Mouse (Mus musculus) splenic B cell, adult 2 months (primary cell): ENCODE measurements around the gene Mkrn2.

Source experiments
- DNase-seq: peaks from one replicate; pipeline ENCODE4 v3.0.0-alpha.2; 2011; ENCODE audit warnings: low read depth, low spot score
- H3K27me3 ChIP-seq: 2 replicates; pipeline ENCODE4 v1.6.1; 2012; ENCODE audit warnings: mild to moderate bottlenecking, low read length, moderate library complexity, mixed read lengths; ENCODE audit not compliant: control insufficient read depth, poor library complexity, insufficient read depth, severe bottlenecking
- H3K36me3 ChIP-seq: 2 replicates; pipeline ENCODE4 v1.6.1; 2012; ENCODE audit warnings: mild to moderate bottlenecking, low read length, moderate library complexity, mixed read lengths; ENCODE audit not compliant: control insufficient read depth, poor library complexity, insufficient read depth, severe bottlenecking

Mkrn2 gene

DNA sequence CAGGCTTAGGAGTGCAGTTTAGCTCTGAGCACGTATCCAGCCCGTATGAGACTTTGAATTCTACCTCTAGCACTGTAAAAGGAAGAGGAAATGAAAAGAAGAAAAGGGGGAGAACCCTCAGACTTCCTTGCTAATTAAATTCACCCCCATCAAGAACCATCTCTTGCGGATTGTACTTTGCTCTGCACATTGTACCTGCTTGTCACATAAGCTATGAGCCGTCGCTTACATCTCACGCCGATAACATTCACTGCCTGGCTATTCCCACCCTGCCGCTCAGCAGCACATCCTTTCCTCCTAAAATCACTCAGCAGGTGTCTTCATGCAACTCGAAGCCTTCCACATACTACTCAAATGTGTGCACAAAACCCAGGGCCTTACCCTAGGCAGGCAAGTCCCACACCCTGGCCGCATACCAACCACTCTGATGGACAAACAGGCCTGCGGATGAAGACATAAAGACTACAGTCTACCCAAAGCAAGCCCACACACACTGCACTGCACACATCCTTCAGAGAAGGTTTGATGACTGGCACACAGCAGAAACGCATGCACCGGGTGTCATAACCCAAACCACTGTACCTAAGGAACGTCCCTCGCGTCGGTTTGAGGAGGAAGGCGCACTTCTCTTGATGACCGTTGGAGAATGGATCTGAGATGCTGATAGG is 9.9 kb upstream of the Mkrn2 start:
- DNase-seq: no peak
- no peaks in the 10 kb centered on the region for H3K27me3 ChIP-seq
- H3K36me3 ChIP-seq: no peaks in the 10 kb centered on the region

DNA sequence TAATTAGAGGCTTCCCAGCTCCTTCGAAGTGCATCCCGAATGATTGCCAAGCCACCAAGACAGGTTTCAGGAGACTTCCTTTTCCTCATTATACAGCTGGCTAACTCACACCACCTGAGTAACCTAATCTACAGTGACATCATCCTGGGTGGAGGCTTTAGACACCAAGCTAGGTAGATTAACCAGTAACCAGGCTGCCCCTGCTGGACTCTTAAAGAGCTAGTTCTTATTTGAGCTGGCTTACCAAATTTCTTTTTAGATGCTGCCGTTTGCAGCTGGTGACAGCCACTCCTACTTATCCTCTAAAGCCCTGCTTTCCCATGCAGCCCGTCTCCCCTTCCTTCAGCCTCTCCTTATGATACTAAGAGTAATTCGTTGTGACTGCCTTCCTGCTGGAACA is 9.2 kb upstream of the Mkrn2 start, which contains the start of gene Mkrn2os:
Gene Mkrn2os, minus strand, starts transcription at position 119 of the 400 bp plus-strand sequence.
- no peaks in the 10 kb centered on the region for H3K27me3 ChIP-seq
- no peak for DNase-seq
- H3K36me3 ChIP-seq: no peaks in the 10 kb centered on the region

DNA sequence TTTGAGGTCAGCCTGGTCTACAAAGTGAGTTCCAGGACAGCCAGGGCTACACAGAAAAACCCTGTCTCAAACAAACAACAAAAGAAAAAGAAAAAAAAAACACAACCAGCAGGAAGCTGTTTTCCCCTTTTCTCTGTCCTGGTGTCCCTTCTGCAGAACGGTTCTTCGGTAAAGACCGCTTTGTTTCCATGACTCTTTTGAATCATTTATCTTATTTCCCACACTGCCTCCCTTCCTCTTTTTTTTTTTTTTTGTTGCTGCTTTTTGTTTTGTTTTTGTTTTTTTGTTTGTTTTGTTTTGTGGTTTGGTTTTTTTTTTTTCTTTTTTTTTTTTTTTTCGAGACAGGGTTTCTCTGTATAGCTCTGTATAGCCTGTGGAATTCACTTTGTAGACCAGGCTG is 8.4 kb upstream of the Mkrn2 start:
- Histone ChIP-seq H3K36me3 (no peaks in the 10 kb centered on the region), H3K27me3 (no peaks in the 10 kb centered on the region)
- DNase-seq: no peak

DNA sequence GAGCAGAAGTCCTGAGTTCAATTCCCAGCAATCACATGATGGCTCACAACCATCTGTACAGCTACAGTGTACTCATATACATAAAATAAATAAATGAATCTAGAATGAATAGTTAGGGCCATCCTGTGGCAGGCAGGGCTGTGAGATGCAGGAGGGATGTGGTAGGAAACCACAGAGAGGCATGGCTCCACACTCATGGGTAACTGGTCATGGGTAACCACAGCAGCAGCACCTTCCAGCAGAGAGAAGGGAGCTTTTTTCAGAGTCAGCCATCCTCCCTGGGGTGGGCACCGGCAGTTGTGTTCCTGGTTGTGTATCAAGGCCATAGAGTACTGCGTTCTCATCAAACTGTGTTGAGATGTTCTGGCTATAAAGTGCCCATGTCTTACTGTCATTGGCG is 7.2 kb upstream of the Mkrn2 start:
- Histone ChIP-seq H3K36me3 (no peaks in the 10 kb centered on the region), H3K27me3 (no peaks in the 10 kb centered on the region)
- DNase-seq: peak; percentile 42

DNA sequence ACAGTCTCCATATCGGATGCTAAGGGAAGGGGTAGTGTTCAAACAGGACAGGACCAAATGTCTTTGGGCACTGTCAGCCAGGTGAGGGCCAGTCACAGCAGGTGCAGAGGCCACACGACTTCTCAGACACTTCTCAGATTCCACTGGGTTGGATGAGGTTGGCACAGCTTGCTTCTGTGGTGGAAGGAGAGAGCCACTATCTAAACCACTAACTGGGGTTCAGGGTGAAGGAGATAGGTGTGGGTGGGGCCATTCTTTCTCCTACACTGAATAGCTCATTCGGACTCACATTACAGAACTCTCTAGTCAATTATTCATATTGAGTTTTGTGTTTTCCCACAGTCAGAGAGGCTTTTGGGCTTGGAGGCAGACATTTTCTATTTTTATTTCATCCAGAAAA is 6.0 kb upstream of the Mkrn2 start:
- no peaks in the 10 kb centered on the region for H3K36me3 ChIP-seq
- H3K27me3 ChIP-seq: no peaks in the 10 kb centered on the region
- DNase-seq: no peak

DNA sequence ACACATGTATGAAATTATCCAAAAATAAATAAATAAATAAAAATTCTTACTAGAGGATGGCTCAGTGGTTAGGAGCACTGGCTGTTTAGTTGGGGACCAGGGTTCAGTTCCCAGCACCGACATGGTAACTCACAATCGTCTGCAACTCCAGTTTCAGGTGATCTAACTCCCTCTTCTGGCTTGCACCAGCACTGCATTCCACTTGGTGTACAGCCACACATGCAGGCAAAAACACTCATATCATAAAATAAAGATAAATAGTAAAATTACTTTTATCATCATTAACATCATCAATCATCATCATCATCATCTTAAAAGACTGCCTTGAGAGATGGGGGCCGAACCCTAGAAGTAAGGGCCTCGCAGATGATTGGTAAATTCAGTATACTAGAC is 384 bp upstream of the Mkrn2 start:
- Histone ChIP-seq H3K27me3 (no peaks in the 10 kb centered on the region), H3K36me3 (peaks cover 1% of the 10 kb centered on the region; the same call in 1 of the 2 replicates)
- DNase-seq: no peak

DNA sequence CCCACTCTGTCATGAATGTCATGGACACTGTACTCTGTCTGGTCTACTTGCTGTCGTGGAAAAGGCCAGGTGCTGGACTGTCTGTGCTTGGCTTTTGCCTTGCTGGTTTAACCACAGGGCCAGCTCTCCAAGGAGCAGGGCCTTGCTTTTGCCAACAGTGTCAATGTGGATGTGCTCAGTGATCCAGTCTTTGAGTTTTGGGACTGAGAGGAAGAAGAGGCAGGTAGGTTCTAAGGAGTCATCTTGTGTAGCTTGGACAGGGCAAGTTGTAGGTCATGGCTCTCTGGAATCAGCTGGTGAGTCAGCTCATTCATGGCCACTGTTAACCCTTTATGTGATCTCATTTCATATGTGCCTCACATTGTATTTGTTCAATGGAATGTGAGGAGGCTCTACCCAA is 4.8 kb downstream of the Mkrn2 start:
- Histone ChIP-seq H3K36me3 (peaks cover 1% of the 10 kb centered on the region; the same call in 1 of the 2 replicates), H3K27me3 (no peaks in the 10 kb centered on the region)
- DNase-seq: no peak

DNA sequence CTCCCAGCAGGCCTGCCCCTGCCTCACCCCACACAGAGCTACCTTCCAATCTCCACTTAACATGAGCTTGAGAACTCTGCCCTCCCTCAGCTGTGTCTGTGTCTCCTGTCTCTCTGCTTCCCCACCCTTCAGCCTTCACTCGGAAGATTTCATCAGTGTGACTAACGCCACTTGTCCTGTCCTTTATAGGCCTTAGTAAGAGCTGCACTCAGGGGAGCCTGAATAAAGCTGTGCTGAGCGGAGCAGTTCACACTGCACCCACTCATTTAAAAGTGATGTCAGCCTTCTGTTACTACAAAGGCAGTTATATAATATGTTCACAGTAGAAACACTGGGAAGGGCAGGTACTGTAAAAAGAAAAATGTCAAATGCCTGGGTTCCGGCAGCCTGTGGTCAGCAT is 5.7 kb downstream of the Mkrn2 start:
- Histone ChIP-seq H3K36me3 (peaks cover 1% of the 10 kb centered on the region; the same call in 1 of the 2 replicates), H3K27me3 (no peaks in the 10 kb centered on the region)
- DNase-seq: no peak

DNA sequence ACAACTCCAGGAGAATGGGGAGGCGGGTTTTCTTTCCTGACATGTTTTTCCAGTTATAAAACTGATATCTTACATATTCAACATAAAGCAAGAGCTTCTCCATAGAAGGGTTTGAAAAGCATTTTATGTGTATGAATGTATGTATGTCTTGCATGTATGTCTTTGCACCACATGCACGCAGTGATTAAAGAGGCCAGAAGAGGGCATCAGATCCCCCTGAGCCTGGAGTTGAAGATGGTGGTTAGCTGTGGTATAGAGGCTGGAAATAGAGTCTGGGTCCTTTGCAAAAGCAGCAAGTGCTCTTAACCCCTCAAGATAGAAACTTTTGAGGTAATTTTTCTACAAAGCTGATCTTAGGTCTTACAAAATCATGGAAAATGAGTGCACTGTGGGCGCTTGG is 7.4 kb downstream of the Mkrn2 start:
- no peaks in the 10 kb centered on the region for H3K27me3 ChIP-seq

DNA sequence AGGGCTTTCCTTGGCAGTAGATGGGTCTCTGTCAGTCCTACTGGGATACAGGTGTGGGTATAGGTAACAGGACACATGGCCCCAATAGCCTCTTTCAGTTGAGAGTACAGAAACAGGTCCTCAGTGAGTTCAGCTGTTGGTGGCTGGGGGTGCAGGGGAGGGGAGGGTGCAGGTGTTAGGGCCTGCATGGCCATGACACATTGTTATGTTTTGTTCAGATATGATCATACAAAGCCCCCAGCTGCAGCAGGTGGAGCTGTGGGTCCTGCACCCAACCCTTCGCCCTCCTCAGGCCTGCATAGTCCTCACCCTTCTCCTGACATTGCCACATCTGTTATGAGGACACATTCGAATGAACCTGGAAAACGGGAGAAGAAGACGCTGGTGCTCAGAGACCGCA is 8.6 kb downstream of the Mkrn2 start:
- Histone ChIP-seq H3K27me3 (no peaks in the 10 kb centered on the region), H3K36me3 (no peaks in the 10 kb centered on the region; the same call in 1 of the 2 replicates)
- DNase-seq: no peak

More for the DNA sequence above, 7.4 kb downstream of the Mkrn2 start:
- peak; percentile 65 for DNase-seq
- H3K36me3 ChIP-seq: peaks cover 1% of the 10 kb centered on the region; the same call in 1 of the 2 replicates

DNA sequence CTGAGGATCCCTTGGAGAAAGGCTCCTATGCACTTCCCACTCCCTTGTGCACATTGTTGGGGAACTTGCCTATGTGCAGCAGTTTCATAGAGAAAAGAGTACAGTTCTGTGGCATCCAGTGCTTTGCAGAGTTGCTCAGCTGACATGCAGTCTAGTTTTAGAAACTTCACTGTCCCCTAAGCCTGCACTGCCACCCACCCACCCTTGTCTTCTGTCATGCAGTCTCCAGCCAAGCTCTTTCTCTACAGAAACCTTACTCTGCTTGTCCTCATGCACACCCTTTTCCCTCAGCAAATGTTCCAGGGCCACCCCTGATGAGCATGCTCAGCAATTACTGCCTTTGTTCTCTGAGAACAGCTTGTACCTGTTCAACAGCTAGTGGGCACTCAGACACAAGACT is 12.1 kb downstream of the Mkrn2 start:
- peaks cover 9% of the 10 kb centered on the region for H3K36me3 ChIP-seq
- no peaks in the 10 kb centered on the region for H3K27me3 ChIP-seq
- no peak for DNase-seq

DNA sequence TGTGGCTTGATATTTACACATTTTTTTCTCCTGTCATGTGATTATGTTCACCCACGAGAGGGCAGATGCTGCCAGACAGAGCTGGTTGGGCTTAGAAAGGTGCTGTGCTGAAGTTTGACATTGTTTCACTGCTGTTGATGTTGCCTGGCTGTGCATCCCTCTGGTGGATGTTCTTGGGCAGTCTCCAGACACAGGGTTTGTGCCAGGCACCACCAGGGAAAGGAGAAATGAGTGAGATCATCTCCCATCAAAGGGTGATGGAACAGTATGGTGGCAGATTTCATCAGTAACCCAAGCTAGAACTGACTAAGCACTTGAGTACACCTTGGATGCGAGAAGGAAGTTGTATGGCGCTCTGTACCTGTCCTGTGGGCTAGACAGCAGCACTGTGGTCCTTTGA is 14.3 kb downstream of the Mkrn2 start:
- no peak for DNase-seq
- H3K27me3 ChIP-seq: no peaks in the 10 kb centered on the region
- H3K36me3 ChIP-seq: peaks cover 14% of the 10 kb centered on the region

DNA sequence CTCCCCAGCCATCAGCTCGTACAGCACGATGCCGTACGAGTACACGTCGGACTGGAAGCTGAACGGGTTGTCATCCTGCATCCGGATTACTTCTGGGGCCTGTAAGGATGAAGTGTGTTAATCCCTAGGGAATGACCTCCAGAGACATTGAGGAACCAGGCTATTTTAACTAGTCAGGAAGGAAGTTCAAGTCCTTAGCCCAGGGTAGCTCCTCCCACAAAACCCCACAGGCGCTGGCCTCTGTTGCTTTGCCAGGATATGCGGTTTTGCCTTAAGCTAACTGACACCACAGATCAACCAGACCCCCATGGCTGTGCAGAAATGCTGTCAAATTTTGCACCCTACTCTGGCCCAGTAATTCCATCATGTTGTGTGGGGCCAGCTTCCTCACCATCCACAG is 18.1 kb downstream of the Mkrn2 start:
- H3K27me3 ChIP-seq: no peaks in the 10 kb centered on the region
- H3K36me3 ChIP-seq: peaks cover 21% of the 10 kb centered on the region
- no peak for DNase-seq

DNA sequence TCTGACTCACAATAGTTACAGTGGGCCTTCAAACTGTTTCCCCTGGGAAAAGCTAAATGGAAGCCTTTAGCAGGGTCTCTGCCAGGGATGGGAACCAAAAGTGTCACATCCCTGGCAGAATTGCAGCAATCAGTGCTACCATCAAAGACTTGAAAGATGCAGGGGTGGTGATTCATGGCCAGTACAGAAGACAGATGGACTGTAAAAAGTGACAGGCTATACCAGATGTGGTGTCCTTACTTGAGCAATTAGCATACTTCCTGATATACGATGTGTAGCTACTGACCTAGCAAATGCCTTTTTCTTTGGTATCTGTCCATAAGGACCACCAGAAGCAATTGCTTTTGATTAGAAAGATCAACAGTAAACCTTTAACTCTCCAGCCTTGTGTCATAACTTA is 19.2 kb downstream of the Mkrn2 start:
- H3K27me3 ChIP-seq: no peaks in the 10 kb centered on the region

DNA sequence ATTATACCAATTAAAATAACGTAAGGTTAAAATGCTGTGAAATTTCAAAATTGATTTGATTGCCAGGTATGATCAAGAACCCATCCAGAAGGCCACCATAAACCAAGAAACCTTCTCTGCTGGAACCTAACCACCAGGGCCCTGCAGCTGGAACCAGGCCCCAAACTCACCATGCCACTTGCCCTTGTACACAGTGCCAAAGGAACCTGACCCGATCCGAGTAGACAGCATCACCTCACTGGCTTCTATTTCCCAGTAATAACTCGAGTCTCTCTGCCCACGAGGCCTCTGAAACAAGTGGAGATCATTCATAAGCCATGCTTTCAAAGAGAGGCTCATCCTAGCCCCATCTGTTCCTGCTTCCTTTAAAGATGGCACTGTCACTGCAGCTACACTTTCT is 24.4 kb downstream of the Mkrn2 start:
- DNase-seq: no peak
- Histone ChIP-seq H3K36me3 (peaks cover 11% of the 10 kb centered on the region), H3K27me3 (no peaks in the 10 kb centered on the region)

More for the DNA sequence above, 19.2 kb downstream of the Mkrn2 start:
- peaks cover 22% of the 10 kb centered on the region for H3K36me3 ChIP-seq
- DNase-seq: no peak
